Mouse (Mus musculus) limb, embryonic 14.5 days (tissue): Measurements from ENCODE around the gene Perp. TPM values are rescaled to one million over a fixed set of nuclear protein-coding genes. Genes with fewer than 3 reads are reported as not detected.
A peak's percentile ranks its signal among the peaks of the same experiment; 100 is the strongest.

ENCODE experiments used
- ATAC-seq: fragments of 200-750 bp; cut with Nextera tagmentation; 2 replicates; pipeline ENCODE4 v1.8.0; 2017; ENCODE audit warnings: low read depth, moderate number of reproducible peaks, moderate TSS enrichment; ENCODE audit not compliant: low FRiP score
- DNase-seq: peaks from one replicate; pipeline ENCODE4 v3.0.0-alpha.2; 2015; ENCODE audit warnings: low spot score
- H3K27ac ChIP-seq: fragments of 300-500 bp; sonication (generic); replicated peaks from 2 replicates; pipeline ENCODE4 v1.5.1; 2014; ENCODE audit warnings: low read depth, mild to moderate bottlenecking, low read length, moderate library complexity, mixed read lengths
- H3K27me3 ChIP-seq: fragments of 300-500 bp; sonication (generic); 2 replicates; pipeline ENCODE4 v1.6.1; 2014; ENCODE audit warnings: low read length, mixed read lengths; ENCODE audit not compliant: control insufficient read depth, insufficient read depth
- H3K36me3 ChIP-seq: fragments of 300-500 bp; sonication (generic); 2 replicates; pipeline ENCODE4 v1.6.1; 2014; ENCODE audit warnings: mild to moderate bottlenecking, low read length, moderate library complexity, mixed read lengths; ENCODE audit not compliant: control insufficient read depth, insufficient read depth
- H3K4me1 ChIP-seq: fragments of 300-500 bp; sonication (generic); 2 replicates; pipeline ENCODE4 v1.6.1; 2014; ENCODE audit warnings: antibody characterized with exemption, low read length, mixed read lengths; ENCODE audit not compliant: control insufficient read depth, insufficient read depth
- H3K4me2 ChIP-seq: fragments of 300-500 bp; sonication (generic); replicated peaks from 2 replicates; pipeline ENCODE4 v1.6.1; 2014; ENCODE audit warnings: low read depth, mild to moderate bottlenecking, low read length, moderate library complexity; ENCODE audit not compliant: severe bottlenecking
- H3K4me3 ChIP-seq: fragments of 300-500 bp; sonication (generic); replicated peaks from 2 replicates; pipeline ENCODE4 v1.5.1; 2014; ENCODE audit warnings: low read length
- H3K9ac ChIP-seq: fragments of 300-500 bp; sonication (generic); 2 replicates; pipeline ENCODE4 v1.6.1; 2014; ENCODE audit warnings: mild to moderate bottlenecking, low read depth, low read length, moderate library complexity; ENCODE audit not compliant: severe bottlenecking
- H3K9me3 ChIP-seq: fragments of 300-500 bp; sonication (generic); 2 replicates; pipeline ENCODE4 v1.6.1; 2016; ENCODE audit warnings: low read length; ENCODE audit not compliant: control insufficient read depth
- POLR2A ChIP-seq: fragments of 200-500 bp; IDR thresholded peaks from 2 replicates; pipeline ENCODE4 v1.8.0; 2012; ENCODE audit warnings: inconsistent platforms, mild to moderate bottlenecking, moderate library complexity, borderline replicate concordance; ENCODE audit not compliant: insufficient read depth, insufficient read length; ENCODE audit errors: extremely low read depth
- WGBS: fragments of 180-500 bp; shearing (Covaris S2); extraction: QIAGEN DNeasy Blood & Tissue Kit; methylation state at CpG from one replicate; pipeline ENCODE4 v1.1.7; 2014; 5-methylcytosine and 5-hydroxymethylcytosine counted together
- polyA plus RNA-seq, 2 experiments: library from polyadenylated mRNA; depleted of rRNA in 1 of 2; stranded (reverse) in 1 of 2; unstranded in 1 of 2; fragments of >200 nt; fragmentation: Nextera tagmentation in 1 of 2; extraction: Ambion mirVana in 1 of 2; gene quantifications; 2 replicates each; pipeline versions ENCODE4 v1.2.1 to v1.2.3; 2012 to 2014

Perp gene
- polyA plus RNA-seq, 2 experiments = 196 to 598 TPM

DNA sequence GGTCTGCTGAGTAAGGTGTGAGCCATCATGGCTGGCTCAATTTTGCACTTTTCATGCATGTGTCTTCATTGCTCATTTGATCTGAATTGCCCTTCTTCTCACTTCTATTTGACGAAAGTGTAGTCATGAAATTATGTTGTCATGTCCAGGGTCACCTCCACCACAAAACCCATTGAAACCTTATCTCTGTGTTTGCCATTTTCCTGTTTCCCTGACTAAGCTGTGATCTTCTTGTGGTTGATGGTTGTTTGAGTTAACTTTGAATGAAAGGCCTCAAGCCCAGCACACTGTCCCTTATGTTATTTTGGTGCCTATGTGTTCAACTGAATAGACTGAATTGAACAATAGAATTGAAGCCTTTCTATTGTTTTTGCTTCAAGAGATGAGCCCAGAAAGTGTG, 44.4 kb downstream of the Perp start:
- DNase-seq (no peak), ATAC-seq (no peak)
- Histone ChIP-seq H3K27me3 (no peaks in the 10 kb centered on the region), H3K4me1 (peaks cover 8% of the 10 kb centered on the region), H3K36me3 (no peaks in the 10 kb centered on the region), H3K9me3 (no peaks in the 10 kb centered on the region), H3K27ac (no peak overlapping the region), H3K4me3 (no peak overlapping the region), H3K4me2 (no peak overlapping the region), H3K9ac (no peak overlapping the region)
- WGBS = 89% methylated on average over 1 of the region's 1 CpGs
- TF ChIP-seq POLR2A = no peak

DNA sequence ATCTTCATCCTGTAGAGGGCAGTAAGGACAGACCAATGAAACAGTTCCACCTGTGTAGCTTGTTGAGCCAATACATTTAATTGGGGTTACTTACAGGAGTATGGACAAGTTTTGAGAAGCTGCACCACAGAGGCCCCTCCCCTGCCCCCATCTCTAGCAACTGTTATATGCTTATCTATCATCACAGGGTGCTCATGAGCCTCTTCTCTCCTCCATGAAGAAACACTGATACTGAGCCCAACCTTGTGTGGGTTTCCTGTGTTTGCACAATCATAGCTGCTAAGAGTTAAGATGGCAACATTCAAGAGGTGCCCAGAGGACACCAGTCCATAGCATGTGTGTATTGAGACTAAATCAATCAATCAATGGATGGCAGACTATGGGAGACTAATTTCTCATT, 46.3 kb downstream of the Perp start:
- no peaks in the 10 kb centered on the region for H3K9me3 ChIP-seq
- H3K27ac ChIP-seq = no peak overlapping the region
- ATAC-seq = no peak
- H3K9ac ChIP-seq = no peak overlapping the region
- H3K4me3 ChIP-seq = no peak overlapping the region
- TF ChIP-seq POLR2A = no peak
- H3K27me3 ChIP-seq = no peaks in the 10 kb centered on the region
- H3K36me3 ChIP-seq = no peaks in the 10 kb centered on the region
- DNase-seq = no peak
- peaks cover 5% of the 10 kb centered on the region for H3K4me1 ChIP-seq
- no peak overlapping the region for H3K4me2 ChIP-seq

DNA sequence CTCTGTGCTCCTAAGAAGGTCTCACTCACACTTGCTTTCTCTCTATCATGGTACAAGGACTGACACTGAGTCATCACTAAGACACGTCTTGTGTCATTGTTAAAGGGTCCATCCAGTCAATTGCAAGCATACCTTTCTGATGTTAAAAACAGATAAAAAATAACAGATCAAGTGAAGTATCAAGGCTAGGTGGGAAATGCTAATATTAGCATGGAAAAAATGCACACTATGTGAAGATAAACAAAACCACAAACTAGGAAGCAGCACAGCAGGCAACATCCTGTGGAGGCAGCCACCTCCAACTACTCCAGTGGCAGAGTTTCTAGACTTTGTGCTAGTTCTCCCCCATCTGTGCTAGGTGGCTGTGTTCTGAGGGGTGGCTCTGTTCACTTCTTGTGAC, 47.3 kb downstream of the Perp start:
- H3K4me2 ChIP-seq = no peak overlapping the region
- peaks cover 1% of the 10 kb centered on the region for H3K4me1 ChIP-seq
- ATAC-seq = no peak
- H3K9ac ChIP-seq = no peak overlapping the region
- no peak overlapping the region for H3K4me3 ChIP-seq
- H3K27ac ChIP-seq = no peak overlapping the region
- DNase-seq = no peak
- H3K36me3 ChIP-seq = no peaks in the 10 kb centered on the region
- H3K9me3 ChIP-seq = no peaks in the 10 kb centered on the region
- H3K27me3 ChIP-seq = no peaks in the 10 kb centered on the region
- TF ChIP-seq POLR2A = no peak
- WGBS = 69% methylated on average over 1 of the region's 1 CpGs

DNA sequence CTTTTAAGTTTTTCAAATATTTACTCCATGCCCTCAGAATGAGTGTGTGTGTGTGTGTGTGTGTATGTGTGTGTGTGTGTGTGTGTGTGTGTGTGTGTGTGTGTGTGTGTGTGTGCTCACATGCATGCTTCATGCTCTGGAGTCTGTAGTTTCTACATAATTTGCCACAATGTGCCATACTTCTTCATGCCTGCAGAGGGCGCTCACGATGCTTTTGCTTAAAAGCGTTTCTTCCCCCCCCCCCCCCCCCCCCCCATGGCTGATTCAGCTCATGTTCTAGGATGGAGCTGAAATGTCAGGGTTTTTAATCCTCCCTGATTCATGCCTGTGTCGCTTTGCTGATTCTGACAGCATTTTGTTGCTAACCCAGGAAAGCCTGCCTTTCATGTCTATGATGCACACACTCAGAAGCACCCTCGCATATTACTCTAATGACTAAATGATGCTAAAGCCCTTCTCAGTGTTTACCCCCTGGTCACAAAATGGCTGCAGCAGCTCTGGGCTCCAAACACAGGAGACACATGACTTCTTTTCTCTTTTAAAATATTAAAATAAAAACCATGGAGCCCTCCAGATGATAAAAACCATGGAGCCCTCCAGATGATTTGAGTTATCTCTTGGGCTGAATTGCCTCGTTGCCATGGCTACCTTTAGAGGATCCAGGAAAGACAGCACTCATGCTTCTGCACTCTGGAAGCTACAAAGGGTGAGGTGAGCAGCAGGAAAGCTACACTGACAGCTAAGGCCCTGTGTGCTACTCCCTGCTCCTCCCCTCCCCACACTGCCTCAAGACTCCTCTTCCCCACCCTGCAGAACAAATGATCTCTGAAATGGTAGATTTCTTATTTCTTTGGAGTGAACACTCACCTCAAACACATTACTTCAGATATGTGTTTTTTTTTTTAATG, 49.7 kb downstream of the Perp start:
- no peak for TF ChIP-seq POLR2A
- Histone ChIP-seq H3K9me3 (no peaks in the 10 kb centered on the region), H3K4me1 (no peaks in the 10 kb centered on the region), H3K4me3 (no peak overlapping the region), H3K4me2 (no peak overlapping the region), H3K9ac (no peak overlapping the region), H3K27me3 (no peaks in the 10 kb centered on the region), H3K27ac (no peak overlapping the region), H3K36me3 (no peaks in the 10 kb centered on the region)
- no peak for DNase-seq
- ATAC-seq = no peak
- 34% methylated on average over 6 of the region's 6 CpGs for WGBS

DNA sequence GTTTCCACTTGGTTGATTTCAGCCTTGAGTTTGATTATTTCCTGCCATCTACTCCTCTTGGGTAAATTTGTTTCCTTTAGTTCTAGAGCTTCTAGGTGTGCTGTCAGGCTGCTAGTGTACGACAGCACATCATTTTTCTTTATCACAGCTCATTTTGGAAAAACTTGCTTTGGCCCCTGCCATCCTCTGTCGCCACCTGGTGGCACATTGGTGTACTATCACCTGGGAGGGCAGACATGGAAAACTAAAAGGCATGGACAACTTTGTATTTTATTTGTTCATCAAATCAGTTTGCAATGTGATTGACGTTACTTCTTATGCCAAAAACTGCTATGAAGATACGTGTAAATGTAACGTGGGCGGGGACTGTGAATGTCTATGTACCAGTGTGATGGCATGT, 59.3 kb downstream of the Perp start:
- no peaks in the 10 kb centered on the region for H3K9me3 ChIP-seq
- no peak for TF ChIP-seq POLR2A
- no peaks in the 10 kb centered on the region for H3K4me1 ChIP-seq
- peak; percentile 35 for DNase-seq
- ATAC-seq = no peak
- no peak overlapping the region for H3K4me3 ChIP-seq
- no peaks in the 10 kb centered on the region for H3K27me3 ChIP-seq
- no peak overlapping the region for H3K4me2 ChIP-seq
- no peak overlapping the region for H3K27ac ChIP-seq
- H3K36me3 ChIP-seq = no peaks in the 10 kb centered on the region
- no peak overlapping the region for H3K9ac ChIP-seq
- 19% methylated on average over 6 of the region's 6 CpGs for WGBS

Other genes starting within 250 kb of the Perp start
- 0.85 and 0.87 TPM in 2 replicates for gene Arfgef3, start 101.1 kb upstream of the Perp start, polyA plus RNA-seq (2012; rRNA removed)
- 0.83 and 1.0 TPM in 2 replicates for gene Arfgef3, start 101.1 kb upstream of the Perp start, polyA plus RNA-seq (2014; fragmentation: Nextera tagmentation; extraction: Ambion mirVana)
- gene Gm4922, start 58.2 kb upstream of the Perp start, polyA plus RNA-seq (2012; rRNA removed) = 0.04 TPM in 1 of 2 replicates, not detected in the other
- gene Gm4922, start 58.2 kb upstream of the Perp start, polyA plus RNA-seq (2014; fragmentation: Nextera tagmentation; extraction: Ambion mirVana) = not detected in 2 replicates
- 4.4 and 4.9 TPM in 2 replicates for gene Tnfaip3, start 170.6 kb downstream of the Perp start, polyA plus RNA-seq (2012; rRNA removed)
- 4.9 and 5.1 TPM in 2 replicates for gene Tnfaip3, start 170.6 kb downstream of the Perp start, polyA plus RNA-seq (2014; fragmentation: Nextera tagmentation; extraction: Ambion mirVana)